Mouse (Mus musculus) cortical plate, adult 2 months (tissue): ENCODE measurements around the gene Gcm1.

Source experiments
- CTCF ChIP-seq: fragments of 200-500 bp; IDR thresholded peaks from 2 replicates; pipeline ENCODE4 v1.5.1; 2011; ENCODE audit warnings: mild to moderate bottlenecking, control low read depth, low read length; ENCODE audit not compliant: insufficient read depth; ENCODE audit errors: extremely low read depth
- POLR2A ChIP-seq: fragments of 200-500 bp; IDR thresholded peaks from 2 replicates; pipeline ENCODE4 v1.6.1; 2011; ENCODE audit warnings: mild to moderate bottlenecking, low read length, control low read depth; ENCODE audit not compliant: insufficient read depth; ENCODE audit errors: extremely low read depth

- TF ChIP-seq CTCF (no peak), POLR2A (no peak)
These were observed 15.9 kb upstream of the Gcm1 start for GRCm38 (mm10) chr9:78035831-78036230.
